Mouse (Mus musculus): ENCODE results near the gene Sec23ip. TPM values are rescaled to one million over a fixed set of nuclear protein-coding genes. Genes with fewer than 3 reads are reported as not detected.

Sec23ip gene
- polyA plus RNA-seq, 1 experiment from 2014 or later = 11.3 TPM

GRCm38 (mm10) chr7:128790045-128790444 is 45.3 kb downstream of the Sec23ip start:
- Histone ChIP-seq H3K4me1 (ENCODE audit: insufficient read depth) (no peaks in the 10 kb centered on the region), H3K27me3 (ENCODE audit: insufficient read depth, low read length) (no peaks in the 10 kb centered on the region), H3K4me3 (ENCODE audit: low read depth, low read length) (no peak overlapping the region), H3K4me2 (ENCODE audit: low read depth, low read length) (no peak overlapping the region), H3K36me3 (replicated peaks; ENCODE audit: insufficient read depth, low read length) (peaks cover 7% of the 10 kb centered on the region), H3K27ac (ENCODE audit: low read depth) (no peak overlapping the region), H3K9me3 (ENCODE audit: low read length) (no peaks in the 10 kb centered on the region), H3K9ac (replicated peaks) (no peak overlapping the region)
- WGBS (ENCODE audit: insufficient replicate concordance) = 82% methylated on average over 4 of the region's 4 CpGs
- TF ChIP-seq CTCF (IDR thresholded peaks at IDR 0.05; ENCODE audit: low read depth) (no peak), EP300 (IDR thresholded peaks at IDR 0.05; ENCODE audit: low read depth) (0 out of 2 replicates have a peak, but pooled peaks have one; percentile 17)
- DNase-seq = no peak
- no peak for ATAC-seq

GRCm38 (mm10) chr7:128793464-128793863 is 48.7 kb downstream of the Sec23ip start:
- Histone ChIP-seq H3K36me3 (replicated peaks; ENCODE audit: insufficient read depth, low read length) (no peaks in the 10 kb centered on the region), H3K27ac (ENCODE audit: low read depth) (no peak overlapping the region), H3K4me1 (ENCODE audit: insufficient read depth) (no peaks in the 10 kb centered on the region), H3K4me3 (ENCODE audit: low read depth, low read length) (no peak overlapping the region), H3K9ac (replicated peaks) (no peak overlapping the region), H3K9me3 (ENCODE audit: low read length) (no peaks in the 10 kb centered on the region), H3K27me3 (ENCODE audit: insufficient read depth, low read length) (no peaks in the 10 kb centered on the region), H3K4me2 (ENCODE audit: low read depth, low read length) (no peak overlapping the region)
- DNase-seq (no peak), ATAC-seq (no peak)
- TF ChIP-seq EP300 (IDR thresholded peaks at IDR 0.05; ENCODE audit: low read depth) (no peak), CTCF (IDR thresholded peaks at IDR 0.05; ENCODE audit: low read depth) (no peak)
- WGBS (ENCODE audit: insufficient replicate concordance) = 78% methylated on average over 4 of the region's 4 CpGs

- Histone ChIP-seq H3K27ac (ENCODE audit: low read depth) (no peak overlapping the region), H3K4me3 (ENCODE audit: low read depth, low read length) (no peak overlapping the region), H3K36me3 (replicated peaks; ENCODE audit: insufficient read depth, low read length) (no peaks in the 10 kb centered on the region), H3K9ac (replicated peaks) (no peak overlapping the region), H3K9me3 (ENCODE audit: low read length) (no peaks in the 10 kb centered on the region), H3K27me3 (ENCODE audit: insufficient read depth, low read length) (no peaks in the 10 kb centered on the region), H3K4me1 (ENCODE audit: insufficient read depth) (no peaks in the 10 kb centered on the region), H3K4me2 (ENCODE audit: low read depth, low read length) (no peak overlapping the region)
- DNase-seq (no peak), ATAC-seq (no peak)
- 62% methylated on average over 5 of the region's 5 CpGs for WGBS (ENCODE audit: insufficient replicate concordance)
- TF ChIP-seq CTCF (IDR thresholded peaks at IDR 0.05; ENCODE audit: low read depth) = no peak
- TF ChIP-seq EP300 (IDR thresholded peaks at IDR 0.05; ENCODE audit: low read depth) = no peak
Observed at GRCm38 (mm10) chr7:128824986-128825563, 80.3 kb downstream of the Sec23ip start.

- H3K27ac ChIP-seq (ENCODE audit: low read depth) = no peak overlapping the region
- H3K4me3 ChIP-seq (ENCODE audit: low read depth, low read length) = no peak overlapping the region
- TF ChIP-seq EP300 (IDR thresholded peaks at IDR 0.05; ENCODE audit: low read depth) = no peak
- WGBS (ENCODE audit: insufficient replicate concordance) = 71% methylated on average over 12 of the region's 12 CpGs
- H3K9ac ChIP-seq (replicated peaks) = no peak overlapping the region
- H3K4me2 ChIP-seq (ENCODE audit: low read depth, low read length) = no peak overlapping the region
- no peaks in the 10 kb centered on the region for H3K36me3 ChIP-seq (replicated peaks; ENCODE audit: insufficient read depth, low read length)
- H3K27me3 ChIP-seq (ENCODE audit: insufficient read depth, low read length) = no peaks in the 10 kb centered on the region
- DNase-seq = no peak
- ATAC-seq = no peak
- H3K4me1 ChIP-seq (ENCODE audit: insufficient read depth) = no peaks in the 10 kb centered on the region
- no peaks in the 10 kb centered on the region for H3K9me3 ChIP-seq (ENCODE audit: low read length)
Observed at GRCm38 (mm10) chr7:128832455-128833081, 87.8 kb downstream of the Sec23ip start.

GRCm38 (mm10) chr7:128833196-128833595 is 88.5 kb downstream of the Sec23ip start:
- H3K36me3 ChIP-seq (replicated peaks; ENCODE audit: insufficient read depth, low read length) = no peaks in the 10 kb centered on the region
- H3K27ac ChIP-seq (ENCODE audit: low read depth) = no peak overlapping the region
- H3K4me3 ChIP-seq (ENCODE audit: low read depth, low read length) = no peak overlapping the region
- 68% methylated on average over 4 of the region's 4 CpGs for WGBS (ENCODE audit: insufficient replicate concordance)
- ATAC-seq = no peak
- H3K9ac ChIP-seq (replicated peaks) = no peak overlapping the region
- no peak overlapping the region for H3K4me2 ChIP-seq (ENCODE audit: low read depth, low read length)
- H3K27me3 ChIP-seq (ENCODE audit: insufficient read depth, low read length) = no peaks in the 10 kb centered on the region
- no peak for DNase-seq
- H3K4me1 ChIP-seq (ENCODE audit: insufficient read depth) = no peaks in the 10 kb centered on the region
- TF ChIP-seq CTCF (IDR thresholded peaks at IDR 0.05; ENCODE audit: low read depth) = peak; percentile 40
- TF ChIP-seq EP300 (IDR thresholded peaks at IDR 0.05; ENCODE audit: low read depth) = no peak
- no peaks in the 10 kb centered on the region for H3K9me3 ChIP-seq (ENCODE audit: low read length)

Small RNA genes within 50 kb of the gene (microRNA-seq; reads per million reads assigned to microRNA genes)
- not detected for gene Gm25778

Other genes starting within 250 kb of the Sec23ip start
- 3.6 and 3.7 TPM in 2 replicates for gene Bag3, start 221.3 kb upstream of the Sec23ip start, polyA plus RNA-seq (2015; fragmentation: Nextera tagmentation; extraction: Ambion mirVana)
- 7.2 and 7.3 TPM in 2 replicates for gene Inpp5f, start 133.6 kb upstream of the Sec23ip start, polyA plus RNA-seq (2015; fragmentation: Nextera tagmentation; extraction: Ambion mirVana)
- 19.5 and 19.9 TPM in 2 replicates for gene Mcmbp, start 4.4 kb upstream of the Sec23ip start, polyA plus RNA-seq (2015; fragmentation: Nextera tagmentation; extraction: Ambion mirVana)